Mouse (Mus musculus) neural tube, postnatal 0 days (tissue): ENCODE measurements around the gene Dpm2. TPM values are rescaled to one million over a fixed set of nuclear protein-coding genes. Genes with fewer than 3 reads are reported as not detected.

Experiments used
- polyA plus RNA-seq: library from polyadenylated mRNA; unstranded; fragments of >200 nt; fragmentation: Nextera tagmentation; extraction: Ambion mirVana; gene quantifications from 2 replicates; pipeline ENCODE4 v1.2.1, GENCODE M21; 2015

Dpm2 gene
- 146 and 153 TPM in 2 replicates for polyA plus RNA-seq

GRCm38 (mm10) chr2:32570698-32571494, at the start of gene Dpm2:
Gene Dpm2 (plus strand): TSS chr2:32570858.

GRCm38 (mm10) chr2:32534733-32535471, 35.8 kb upstream of the Dpm2 start, which contains the start of gene Fam102a:
Gene Fam102a (plus strand): TSS chr2:32535332.

GRCm38 (mm10) chr2:32574497-32574896, 3.8 kb downstream of the Dpm2 start, which contains the start of gene Pip5kl1:
Gene Pip5kl1 (plus strand): TSS chr2:32574797.

GRCm38 (mm10) chr2:32575586-32576160, 5.0 kb downstream of the Dpm2 start, which contains the start of gene 9430097D07Rik:
Gene 9430097D07Rik (minus strand): TSS chr2:32575684.

GRCm38 (mm10) chr2:32586871-32587351, 16.3 kb downstream of the Dpm2 start, which contains the start of gene St6galnac4:
Gene St6galnac4 (plus strand): TSS chr2:32587095.

GRCm38 (mm10) chr2:32599409-32599808, 28.8 kb downstream of the Dpm2 start, which contains the start of gene St6galnac6:
Gene St6galnac6 (plus strand): TSS chr2:32599709.

GRCm38 (mm10) chr2:32621517-32621859, 50.8 kb downstream of the Dpm2 start, which contains the start of gene Ak1:
Gene Ak1 (plus strand): TSS chr2:32621758.

Other genes with a start within 250 kb of the Dpm2 start
- gene Ciz1, start 218.5 kb upstream of the Dpm2 start, polyA plus RNA-seq, result 28.7 and 35.2 TPM in 2 replicates
- gene Dnm1, start 217.5 kb upstream of the Dpm2 start, polyA plus RNA-seq, result 148 and 151 TPM in 2 replicates
- 300 and 324 TPM in 2 replicates for gene 1110008P14Rik, start 188.9 kb upstream of the Dpm2 start, polyA plus RNA-seq
- 1.2 and 2.4 TPM in 2 replicates for gene Lcn2, start 182.6 kb upstream of the Dpm2 start, polyA plus RNA-seq
- 65.6 and 72.8 TPM in 2 replicates for gene Ptges2, start 175.0 kb upstream of the Dpm2 start, polyA plus RNA-seq
- gene Naif1, start 120.4 kb upstream of the Dpm2 start, polyA plus RNA-seq, result 3.4 and 4.1 TPM in 2 replicates
- gene Slc25a25, start 119.4 kb upstream of the Dpm2 start, polyA plus RNA-seq, result 45.4 and 50.9 TPM in 2 replicates
- gene Fam102a, start 35.5 kb upstream of the Dpm2 start, polyA plus RNA-seq, result 8.4 and 9.0 TPM in 2 replicates
- gene Pip5kl1, start 3.9 kb downstream of the Dpm2 start, polyA plus RNA-seq, result 15.4 and 21.2 TPM in 2 replicates
- gene 9430097D07Rik, start 4.8 kb downstream of the Dpm2 start, polyA plus RNA-seq, result 1.2 TPM in 2 replicates
- gene St6galnac4, start 16.2 kb downstream of the Dpm2 start, polyA plus RNA-seq, result 43.1 and 45.8 TPM in 2 replicates
- gene St6galnac6, start 28.9 kb downstream of the Dpm2 start, polyA plus RNA-seq, result 21.6 and 23.7 TPM in 2 replicates
- gene Ak1, start 50.9 kb downstream of the Dpm2 start, polyA plus RNA-seq, result 109 and 116 TPM in 2 replicates
- 22.6 and 25.0 TPM in 2 replicates for gene Eng, start 75.7 kb downstream of the Dpm2 start, polyA plus RNA-seq
- 20.9 and 21.2 TPM in 2 replicates for gene Fpgs, start 133.3 kb downstream of the Dpm2 start, polyA plus RNA-seq
- 64.5 and 66.3 TPM in 2 replicates for gene Cdk9, start 142.2 kb downstream of the Dpm2 start, polyA plus RNA-seq
- gene Sh2d3c, start 150.2 kb downstream of the Dpm2 start, polyA plus RNA-seq, result 50.6 and 52.5 TPM in 2 replicates
- 3.0 and 4.6 TPM in 2 replicates for gene 6330409D20Rik, start 170.2 kb downstream of the Dpm2 start, polyA plus RNA-seq
- gene Tor2a, start 186.4 kb downstream of the Dpm2 start, polyA plus RNA-seq, result 52.3 and 58.5 TPM in 2 replicates
- gene Ttc16, start 204.8 kb downstream of the Dpm2 start, polyA plus RNA-seq, result 0.48 and 0.62 TPM in 2 replicates
- 4.9 and 6.7 TPM in 2 replicates for gene Ptrh1, start 204.9 kb downstream of the Dpm2 start, polyA plus RNA-seq
- 1.5 and 1.6 TPM in 2 replicates for gene Cfap157, start 213.6 kb downstream of the Dpm2 start, polyA plus RNA-seq